Mouse (Mus musculus) embryonic facial prominence, embryonic 13.5 days (tissue): Measurements from ENCODE around the gene Zmynd8. TPM values are rescaled to one million over a fixed set of nuclear protein-coding genes. Genes with fewer than 3 reads are reported as not detected.
A peak's percentile ranks its signal among the peaks of the same experiment; 100 is the strongest.

Experiments used
- ATAC-seq: fragments of 200-750 bp; cut with Nextera tagmentation; 2 replicates; pipeline ENCODE4 v1.8.0; 2017; ENCODE audit warnings: low read depth; ENCODE audit not compliant: insufficient number of reproducible peaks, insufficient read depth, low FRiP score, low TSS enrichment
- H3K27ac ChIP-seq: fragments of 300-500 bp; sonication (generic); 2 replicates; pipeline ENCODE4 v1.5.1; 2015; ENCODE audit warnings: moderate library complexity, mild to moderate bottlenecking, inconsistent platforms
- H3K27me3 ChIP-seq: fragments of 300-500 bp; sonication (generic); 2 replicates; pipeline ENCODE4 v1.6.1; 2015; ENCODE audit warnings: mild to moderate bottlenecking, inconsistent platforms
- H3K36me3 ChIP-seq: fragments of 300-500 bp; sonication (generic); 2 replicates; pipeline ENCODE4 v1.6.1; 2015; ENCODE audit warnings: mild to moderate bottlenecking, inconsistent platforms
- H3K4me1 ChIP-seq: fragments of 300-500 bp; sonication (generic); 2 replicates; pipeline ENCODE4 v1.6.1; 2015; ENCODE audit warnings: inconsistent platforms
- H3K4me2 ChIP-seq: fragments of 300-500 bp; sonication (generic); 2 replicates; pipeline ENCODE4 v1.6.1; 2015; ENCODE audit warnings: moderate library complexity, mild to moderate bottlenecking, inconsistent platforms
- H3K4me3 ChIP-seq: fragments of 300-500 bp; sonication (generic); 2 replicates; pipeline ENCODE4 v1.5.1; 2015; ENCODE audit warnings: mild to moderate bottlenecking, inconsistent platforms
- H3K9ac ChIP-seq: fragments of 300-500 bp; sonication (generic); 2 replicates; pipeline ENCODE4 v1.6.1; 2015; ENCODE audit warnings: mild to moderate bottlenecking, inconsistent platforms
- H3K9me3 ChIP-seq: fragments of 300-500 bp; sonication (generic); 2 replicates; pipeline ENCODE4 v1.6.1; 2016; ENCODE audit warnings: inconsistent platforms
- WGBS: fragments of 180-500 bp; shearing (Covaris S2); methylation state at CpG from one replicate; pipeline ENCODE4 v1.1.7; 2015; ENCODE audit warnings: mixed read lengths; 5-methylcytosine and 5-hydroxymethylcytosine counted together
- polyA plus RNA-seq: library from polyadenylated mRNA; unstranded; fragments of >200 nt; fragmentation: Nextera tagmentation; extraction: Ambion mirVana; gene quantifications from 2 replicates; pipeline ENCODE4 v1.2.1, GENCODE M21; 2015

The Zmynd8 gene
- polyA plus RNA-seq: 61.4 and 62.3 TPM in 2 replicates

DNA sequence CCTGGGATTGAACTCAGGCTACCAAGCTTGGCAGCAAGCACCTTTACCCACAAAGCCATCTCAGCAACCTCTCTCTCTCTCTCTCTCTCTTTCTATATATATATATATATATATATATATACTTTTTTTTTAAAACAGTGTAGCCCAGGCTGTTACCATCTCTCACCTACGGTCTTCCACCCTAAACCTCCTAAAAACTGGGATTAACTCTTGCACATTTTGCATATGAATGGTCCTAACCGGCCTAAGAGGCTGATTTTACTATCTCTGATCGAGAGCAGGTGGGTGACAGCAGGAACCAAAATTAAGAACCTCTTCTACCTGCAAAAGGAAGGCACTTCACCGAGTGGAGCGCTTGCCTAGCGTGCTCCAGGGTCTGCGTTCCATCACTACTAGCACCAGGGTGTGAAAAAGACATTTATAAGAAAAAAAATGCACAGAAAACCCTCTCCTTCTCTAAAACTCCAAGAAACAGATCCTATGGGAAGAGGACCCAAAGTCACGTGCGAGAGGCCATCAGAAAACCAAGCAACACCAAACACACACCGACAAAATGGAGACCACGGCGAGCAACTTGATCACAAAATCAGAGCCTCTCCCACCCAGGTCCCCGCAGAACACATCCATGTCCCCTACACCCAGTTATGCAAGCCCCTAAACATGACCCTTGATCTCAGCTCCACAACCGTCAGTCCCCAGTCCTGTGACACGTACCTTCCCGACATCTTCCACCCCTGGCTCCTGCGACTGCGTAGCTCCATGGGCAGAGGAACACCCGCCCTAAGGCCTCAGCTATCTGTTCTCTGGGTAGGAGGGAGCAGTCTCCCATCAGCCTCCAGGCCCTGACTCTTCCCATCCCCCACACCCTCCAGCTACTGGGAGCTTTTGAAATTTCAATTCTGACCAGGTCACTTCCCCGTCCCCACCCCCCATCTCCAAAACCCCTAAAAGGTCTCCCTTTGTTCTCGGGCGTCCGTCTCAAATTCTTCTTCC lies at the start of gene Zmynd8:
Gene Zmynd8, minus strand, starts transcription at position 815 of the 993 bp plus-strand sequence.
- H3K36me3 ChIP-seq: no peaks in the 10 kb centered on the region
- H3K4me2 ChIP-seq: peak within 1 kb of the TSS; percentile 41; the same call in 1 of the 2 replicates
- peaks cover 42% of the 10 kb centered on the region for H3K4me1 ChIP-seq
- 40% methylated on average over 23 of the region's 23 CpGs for WGBS
- no peak for ATAC-seq
- no peak within 1 kb of the TSS for H3K4me3 ChIP-seq
- no peaks in the 10 kb centered on the region for H3K27me3 ChIP-seq
- H3K27ac ChIP-seq: peak within 1 kb of the TSS; percentile 93
- no peaks in the 10 kb centered on the region for H3K9me3 ChIP-seq
- no peak within 1 kb of the TSS for H3K9ac ChIP-seq

DNA sequence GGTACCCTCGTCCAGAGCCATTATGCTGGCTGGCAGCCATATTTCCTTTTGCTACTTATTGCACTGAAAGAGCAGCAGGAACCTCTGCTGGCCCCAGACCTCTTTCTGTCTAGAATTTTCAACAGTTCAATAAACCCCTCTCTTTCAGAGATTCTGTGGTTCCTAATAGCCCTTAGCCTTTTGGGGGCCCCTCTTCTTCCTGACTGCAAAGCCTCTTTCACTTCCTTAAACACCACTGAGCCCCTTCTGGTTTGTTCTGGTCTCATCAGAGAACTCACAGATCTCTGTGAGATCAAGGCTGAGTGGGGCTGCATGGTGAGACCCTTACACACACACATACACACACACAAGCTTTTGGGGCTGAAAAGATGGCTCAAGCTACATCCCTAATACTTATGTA lies 49.2 kb upstream of the Zmynd8 start:
- ATAC-seq: no peak
- WGBS: 58% methylated on average over 1 of the region's 1 CpGs

DNA sequence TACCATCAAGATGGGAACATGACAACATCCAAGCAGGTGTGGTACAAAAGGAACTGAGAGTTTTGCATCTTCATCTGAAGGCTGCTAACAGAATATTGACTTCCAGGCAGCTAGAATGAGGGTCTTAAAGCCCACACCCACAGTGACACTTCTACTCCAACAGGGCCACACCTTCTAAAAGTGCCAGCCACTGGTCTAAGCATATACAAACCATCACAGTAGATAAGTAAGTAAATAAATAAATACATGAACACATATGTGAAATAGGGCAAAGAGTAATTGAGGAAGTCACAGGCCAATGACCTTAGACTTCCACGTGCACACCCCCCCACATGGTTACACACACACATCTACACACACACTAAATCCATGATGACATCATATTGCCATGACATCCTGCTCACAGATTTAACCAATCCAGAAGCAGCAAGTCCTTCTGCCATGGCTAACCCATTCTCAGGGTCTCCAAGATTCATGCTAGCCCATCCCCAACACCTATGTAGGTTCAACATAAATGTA lies 47.3 kb upstream of the Zmynd8 start:
- no peak overlapping the region for H3K4me3 ChIP-seq
- H3K4me2 ChIP-seq: no peak overlapping the region
- no peaks in the 10 kb centered on the region for H3K27me3 ChIP-seq
- no peaks in the 10 kb centered on the region for H3K36me3 ChIP-seq
- no peaks in the 10 kb centered on the region for H3K9me3 ChIP-seq
- no peak overlapping the region for H3K9ac ChIP-seq
- no peak overlapping the region for H3K27ac ChIP-seq
- WGBS: 79% methylated on average over 1 of the region's 1 CpGs
- H3K4me1 ChIP-seq: peaks cover 6% of the 10 kb centered on the region; the same call in 1 of the 2 replicates
- no peak for ATAC-seq

More for the DNA sequence above, 49.2 kb upstream of the Zmynd8 start:
- Histone ChIP-seq H3K27ac (no peak overlapping the region), H3K36me3 (no peaks in the 10 kb centered on the region), H3K4me3 (no peak overlapping the region), H3K4me1 (peaks cover 6% of the 10 kb centered on the region; the same call in 1 of the 2 replicates), H3K9ac (no peak overlapping the region), H3K9me3 (no peaks in the 10 kb centered on the region), H3K4me2 (no peak overlapping the region), H3K27me3 (no peaks in the 10 kb centered on the region)

DNA sequence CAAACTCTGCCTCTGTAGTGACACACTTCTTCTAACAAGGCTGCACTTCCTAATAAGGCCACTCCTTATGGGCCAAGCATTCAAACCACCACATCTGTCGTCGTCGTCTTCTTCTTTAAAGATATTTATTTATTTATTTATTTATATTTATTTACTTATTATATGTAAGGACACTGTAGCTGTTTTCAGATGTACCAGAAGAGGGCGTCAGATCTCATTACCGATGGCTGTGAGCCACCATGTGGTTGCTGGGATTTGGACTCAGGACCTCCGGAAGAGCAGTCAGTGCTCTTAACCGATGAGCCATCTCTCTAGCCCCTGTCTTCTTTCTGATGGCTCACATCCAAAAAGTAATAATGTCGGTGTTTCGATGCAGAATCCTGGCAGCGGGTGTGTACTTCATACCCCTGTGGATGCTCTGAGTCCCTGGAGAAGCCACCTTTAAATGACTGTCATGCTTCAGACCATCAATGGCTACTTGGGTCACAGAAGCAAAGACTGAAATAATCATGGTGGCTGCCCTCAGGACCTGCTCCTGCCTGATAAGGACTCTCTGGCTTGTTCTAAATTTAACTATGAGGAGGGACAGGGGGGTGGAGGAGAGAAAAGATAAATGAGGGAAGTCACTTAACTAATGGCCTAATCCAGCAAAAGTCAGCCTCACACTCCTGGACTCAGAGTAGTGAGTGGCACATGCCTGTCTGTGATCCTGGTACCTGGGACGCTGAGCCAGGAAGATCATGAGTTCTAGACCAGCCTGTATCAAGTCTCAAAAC lies 45.9 kb upstream of the Zmynd8 start:
- no peaks in the 10 kb centered on the region for H3K9me3 ChIP-seq
- ATAC-seq: no peak
- no peaks in the 10 kb centered on the region for H3K27me3 ChIP-seq
- WGBS: 76% methylated on average over 11 of the region's 11 CpGs
- peaks cover 4% of the 10 kb centered on the region; the same call in 1 of the 2 replicates for H3K4me1 ChIP-seq
- H3K4me3 ChIP-seq: no peak overlapping the region
- no peak overlapping the region for H3K4me2 ChIP-seq
- H3K36me3 ChIP-seq: no peaks in the 10 kb centered on the region
- H3K9ac ChIP-seq: no peak overlapping the region
- no peak overlapping the region for H3K27ac ChIP-seq

DNA sequence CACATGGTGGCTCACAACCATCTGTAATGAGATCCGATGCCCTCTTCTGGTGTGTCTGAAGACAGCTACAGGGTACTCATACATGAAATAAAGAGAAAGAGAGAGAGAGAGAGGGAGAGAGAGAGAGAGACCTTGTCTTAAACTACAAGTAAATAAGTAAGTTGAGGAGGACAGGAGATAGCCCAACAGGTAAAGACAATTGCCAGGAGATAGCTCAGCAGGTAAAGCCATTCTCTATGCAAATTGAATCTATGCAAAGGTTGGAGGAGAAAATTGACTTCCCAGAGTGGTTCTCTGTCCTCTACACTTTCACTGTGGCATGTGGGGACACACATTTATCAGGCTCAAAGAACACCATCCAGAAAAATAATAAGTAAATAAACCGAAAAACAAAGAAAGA lies 44.3 kb upstream of the Zmynd8 start:
- H3K9me3 ChIP-seq: no peaks in the 10 kb centered on the region
- no peaks in the 10 kb centered on the region for H3K36me3 ChIP-seq
- no peak for ATAC-seq
- H3K4me1 ChIP-seq: peaks cover 1% of the 10 kb centered on the region; the same call in 1 of the 2 replicates
- no peak overlapping the region for H3K9ac ChIP-seq
- no peak overlapping the region for H3K4me2 ChIP-seq
- H3K4me3 ChIP-seq: no peak overlapping the region
- H3K27me3 ChIP-seq: no peaks in the 10 kb centered on the region
- 92% methylated on average over 2 of the region's 2 CpGs for WGBS
- H3K27ac ChIP-seq: no peak overlapping the region

DNA sequence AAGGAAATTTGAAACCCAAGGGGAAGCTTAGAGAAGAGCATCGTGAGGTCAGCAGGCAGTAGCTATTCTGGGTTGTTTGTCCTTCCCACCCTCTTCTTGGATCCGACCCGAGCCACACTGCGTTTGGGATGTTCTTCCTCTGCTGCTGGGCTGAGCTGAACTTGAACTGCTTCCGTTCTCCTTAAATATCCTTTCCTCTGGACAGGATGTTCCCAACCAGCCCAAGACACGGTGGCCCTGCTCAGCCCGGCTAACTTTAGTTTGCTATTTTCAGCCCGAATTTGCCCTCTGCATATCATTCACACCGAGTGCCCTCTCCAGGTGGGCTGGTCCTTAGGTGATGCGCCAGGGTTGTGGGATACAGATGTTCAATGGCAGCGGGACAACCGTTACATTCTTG lies 37.3 kb upstream of the Zmynd8 start:
- no peaks in the 10 kb centered on the region for H3K36me3 ChIP-seq
- H3K27ac ChIP-seq: no peak overlapping the region
- no peaks in the 10 kb centered on the region for H3K4me1 ChIP-seq
- H3K4me3 ChIP-seq: no peak overlapping the region
- no peaks in the 10 kb centered on the region for H3K9me3 ChIP-seq
- H3K27me3 ChIP-seq: no peaks in the 10 kb centered on the region
- H3K4me2 ChIP-seq: no peak overlapping the region
- 57% methylated on average over 12 of the region's 12 CpGs for WGBS
- H3K9ac ChIP-seq: no peak overlapping the region
- ATAC-seq: no peak

DNA sequence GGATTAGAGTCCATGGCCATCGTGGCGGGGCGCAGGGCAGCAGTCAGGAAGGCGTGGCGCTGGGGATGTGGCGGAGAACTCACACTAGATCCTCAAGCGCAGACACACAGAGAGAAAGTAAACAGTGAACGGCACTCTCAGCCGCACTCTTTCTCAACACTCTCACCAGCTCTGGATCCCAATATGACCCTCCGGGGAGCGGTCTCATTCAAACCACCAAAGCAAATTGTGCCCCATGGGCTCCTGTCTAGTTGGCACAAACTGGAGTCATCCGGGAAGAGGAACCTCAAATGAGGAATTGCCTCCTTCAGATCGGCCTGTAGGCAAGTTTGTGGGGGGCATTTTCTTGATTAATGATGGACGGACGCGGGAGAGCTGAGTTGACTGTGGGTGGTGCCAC lies 28.9 kb upstream of the Zmynd8 start:
- no peak for ATAC-seq
- Histone ChIP-seq H3K4me2 (no peak overlapping the region), H3K36me3 (no peaks in the 10 kb centered on the region), H3K27me3 (no peaks in the 10 kb centered on the region), H3K9ac (no peak overlapping the region), H3K4me1 (no peaks in the 10 kb centered on the region), H3K27ac (no peak overlapping the region), H3K9me3 (no peaks in the 10 kb centered on the region), H3K4me3 (no peak overlapping the region)
- 92% methylated on average over 16 of the region's 16 CpGs for WGBS

DNA sequence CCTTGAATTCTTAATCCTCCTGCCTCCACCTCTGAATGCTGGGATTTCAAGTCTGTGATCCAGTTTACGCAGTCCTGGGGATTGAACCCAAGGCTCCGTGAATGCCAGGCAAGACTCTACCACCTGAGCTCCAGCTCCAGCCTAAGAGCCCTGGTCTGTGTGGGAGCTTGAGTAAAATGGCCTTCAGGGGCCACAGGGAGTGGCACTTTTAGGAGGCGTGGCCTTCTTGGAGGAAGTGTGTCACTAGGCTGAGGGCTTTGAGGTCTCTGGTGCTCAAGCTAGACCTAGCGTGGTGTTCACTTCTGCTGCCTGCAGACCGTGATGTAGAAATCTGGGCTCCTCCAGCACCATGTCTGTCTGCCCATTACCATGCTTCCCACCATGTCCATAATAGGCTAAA lies 27.4 kb upstream of the Zmynd8 start:
- Histone ChIP-seq H3K27me3 (no peaks in the 10 kb centered on the region), H3K9ac (no peak overlapping the region), H3K27ac (no peak overlapping the region), H3K4me2 (no peak overlapping the region), H3K9me3 (no peaks in the 10 kb centered on the region), H3K4me3 (no peak overlapping the region), H3K36me3 (no peaks in the 10 kb centered on the region), H3K4me1 (0 out of 2 replicates have a peak, but pooled peaks cover 3% of the 10 kb centered on the region)
- 94% methylated on average over 5 of the region's 5 CpGs for WGBS
- ATAC-seq: no peak

DNA sequence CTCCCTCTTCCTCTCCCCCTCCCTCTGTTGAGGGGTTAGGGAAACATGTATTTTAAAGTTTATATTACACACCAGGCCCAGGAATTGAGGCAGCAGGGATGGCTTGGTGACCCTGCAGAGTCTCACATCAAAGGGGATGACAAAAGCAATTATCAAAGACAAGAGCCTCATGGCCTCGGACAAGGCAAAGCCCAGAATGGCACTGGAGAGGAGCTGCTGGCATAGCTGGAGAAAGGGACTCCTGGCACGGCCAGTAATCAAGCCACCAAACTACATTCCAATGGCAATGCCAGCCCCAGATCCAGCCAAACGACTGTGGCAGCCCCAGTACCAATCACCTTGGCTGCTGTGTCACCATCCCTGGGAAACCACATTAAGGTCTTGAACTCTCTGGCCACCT lies 26.3 kb upstream of the Zmynd8 start:
- ATAC-seq: no peak
- H3K4me1 ChIP-seq: 0 out of 2 replicates have a peak, but pooled peaks cover 3% of the 10 kb centered on the region
- no peaks in the 10 kb centered on the region for H3K9me3 ChIP-seq
- H3K4me2 ChIP-seq: no peak overlapping the region
- no peak overlapping the region for H3K4me3 ChIP-seq
- no peak overlapping the region for H3K9ac ChIP-seq
- WGBS: 30% methylated on average over 3 of the region's 3 CpGs
- H3K27ac ChIP-seq: no peak overlapping the region
- no peaks in the 10 kb centered on the region for H3K27me3 ChIP-seq
- no peaks in the 10 kb centered on the region for H3K36me3 ChIP-seq

DNA sequence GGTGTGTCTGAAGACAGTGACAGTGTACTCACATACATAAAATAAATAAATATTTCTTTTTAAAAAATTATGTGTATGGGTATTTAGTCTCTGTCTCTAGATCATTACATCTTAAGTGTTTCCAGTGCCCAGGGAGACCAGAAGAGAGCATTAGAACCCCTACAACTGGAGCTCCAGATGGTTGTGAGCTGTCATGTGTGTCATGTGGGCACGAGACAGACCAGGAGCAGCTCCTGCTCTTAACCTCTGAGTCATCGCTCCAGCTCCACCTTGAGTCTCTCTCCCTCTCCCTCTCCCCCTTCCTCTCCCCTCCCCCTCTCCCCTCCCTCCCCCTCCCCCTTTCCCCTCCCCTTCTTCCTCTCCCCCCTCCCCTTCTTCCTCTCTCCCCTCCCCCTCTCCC lies 25.9 kb upstream of the Zmynd8 start:
- 56% methylated on average over 2 of the region's 2 CpGs for WGBS
- Histone ChIP-seq H3K27ac (no peak overlapping the region), H3K9ac (no peak overlapping the region), H3K4me2 (no peak overlapping the region), H3K36me3 (no peaks in the 10 kb centered on the region), H3K9me3 (no peaks in the 10 kb centered on the region), H3K4me3 (no peak overlapping the region), H3K4me1 (peaks cover 3% of the 10 kb centered on the region; the same call in 1 of the 2 replicates), H3K27me3 (no peaks in the 10 kb centered on the region)
- ATAC-seq: no peak

DNA sequence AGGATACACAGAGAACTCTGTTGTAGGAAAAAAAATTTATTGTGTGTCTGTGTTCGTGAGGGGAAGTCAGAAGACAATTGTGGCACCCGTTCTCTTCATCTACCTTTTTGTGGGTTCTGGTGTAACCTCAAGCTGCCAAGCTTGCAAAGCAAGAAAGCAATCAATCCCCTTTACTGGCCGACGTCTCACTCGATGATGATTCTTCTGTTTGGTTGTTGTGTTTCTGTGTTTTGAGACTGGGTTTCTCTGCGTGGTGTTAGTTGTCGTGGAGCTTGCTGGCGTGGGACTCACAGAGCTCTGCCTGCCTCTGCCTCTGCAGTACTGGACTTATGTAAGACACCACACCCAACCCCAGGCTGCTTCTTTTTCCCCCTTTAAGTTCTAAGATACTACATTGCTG lies 24.9 kb upstream of the Zmynd8 start:
- no peaks in the 10 kb centered on the region for H3K36me3 ChIP-seq
- no peak overlapping the region for H3K4me3 ChIP-seq
- H3K27ac ChIP-seq: no peak overlapping the region
- peaks cover 6% of the 10 kb centered on the region; the same call in 1 of the 2 replicates for H3K4me1 ChIP-seq
- ATAC-seq: no peak
- 92% methylated on average over 8 of the region's 8 CpGs for WGBS
- H3K9me3 ChIP-seq: no peaks in the 10 kb centered on the region
- H3K4me2 ChIP-seq: no peak overlapping the region
- H3K27me3 ChIP-seq: no peaks in the 10 kb centered on the region
- H3K9ac ChIP-seq: no peak overlapping the region
